Comparison of ENCODE assay signal across 20 mouse cellular contexts in the genomic region with DNA sequence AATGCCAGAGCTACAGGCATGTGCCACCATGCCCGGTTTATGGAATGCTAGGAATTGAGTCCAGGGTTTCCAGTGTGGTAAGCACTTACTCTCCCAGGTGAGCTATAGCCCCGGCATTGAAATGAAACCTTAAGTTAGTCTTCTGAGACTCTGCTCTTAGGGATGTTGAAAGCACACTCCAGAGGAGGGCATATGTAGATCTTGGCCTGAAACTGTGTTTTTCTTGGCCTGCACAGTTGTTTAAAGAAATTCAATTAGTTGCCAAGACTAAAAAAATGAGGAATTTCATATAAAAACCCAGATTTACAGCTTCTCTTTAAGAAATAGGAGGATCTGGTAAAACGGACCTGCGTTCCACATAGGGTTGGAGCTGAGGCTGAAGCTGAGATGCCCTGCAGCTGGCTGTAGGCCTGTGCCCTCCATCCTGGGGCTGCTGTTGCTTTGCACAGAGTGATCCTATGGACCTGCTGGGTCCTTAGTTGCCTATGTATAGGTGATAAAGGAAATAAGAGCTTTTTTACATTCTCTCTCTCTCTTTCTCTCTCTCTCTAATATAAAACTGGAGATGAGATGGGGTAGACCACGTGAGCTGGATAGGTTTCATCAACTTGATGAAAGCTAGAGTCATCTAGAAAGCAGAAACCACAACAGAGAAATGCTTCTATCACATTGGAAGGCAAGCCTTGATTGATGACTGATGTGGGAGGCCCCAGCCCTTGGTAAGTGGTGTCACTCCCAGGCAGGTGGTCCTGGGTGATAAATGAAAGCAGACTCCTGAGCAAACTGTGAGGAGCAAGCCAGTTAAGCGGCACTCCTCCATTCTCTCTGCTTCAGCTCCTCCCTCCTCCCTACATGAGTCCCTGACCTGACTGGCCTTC.
DNase-seq lines count a peak whose midpoint lies in the region; ATAC-seq and TF ChIP-seq lines count a peak whose summit lies in the region.
"Had no signal": no experiment of that assay in that cellular context is flagged by ENCODE, and none has a peak within 500 bp of the region (broad histone marks: within the 10 kb centered on the region; RNA-seq: fewer than 3 reads in every experiment).

No protein-coding gene starts in this region.

- H3K9me3 ChIP-seq in embryonic facial prominence, embryonic 14.5 days (ENCODE audit: control insufficient read depth, low read length) = no peaks in the 10 kb centered on the region
- H3K9me3 ChIP-seq in embryonic facial prominence, embryonic 10.5 days = no peaks in the 10 kb centered on the region
- H3K9me3 ChIP-seq in lung, embryonic 14.5 days (ENCODE audit: low read depth, low read length) = no peaks in the 10 kb centered on the region
- H3K9me3 ChIP-seq in limb, embryonic 13.5 days = no peaks in the 10 kb centered on the region
- H3K9me3 ChIP-seq: forebrain, embryonic 10.5 days; G1E; heart, embryonic 15.5 days; intestine, embryonic 15.5 days had no signal

- DNase-seq in embryonic facial prominence, embryonic 14.5 days (ENCODE audit: low spot score) = peak; percentile 73
- DNase-seq in embryonic facial prominence, embryonic 10.5 days (ENCODE audit: low spot score) = no peak
- DNase-seq in lung, embryonic 14.5 days = peak; percentile 65
- no peak for DNase-seq in lung, postnatal 10 days
- DNase-seq in Patski (ENCODE audit: low read depth, low spot score) = no peak
- no peak for DNase-seq in gastrocnemius, postnatal 36 days
- DNase-seq in adrenal gland, postnatal 10 days = no peak
- DNase-seq: cerebellum, postnatal 25 days; heart, adult 11 months; kidney, postnatal 36 days; layer of hippocampus, postnatal 36 days; right cerebral cortex, postnatal 25 days had no signal

- WGBS in embryonic facial prominence, embryonic 14.5 days = 40% methylated on average over 6 of the region's 6 CpGs
- WGBS in embryonic facial prominence, embryonic 10.5 days = 81% methylated on average over 6 of the region's 6 CpGs
- 50% methylated on average over 6 of the region's 6 CpGs for WGBS in lung, embryonic 14.5 days
- 33% methylated on average over 6 of the region's 6 CpGs for WGBS in limb, embryonic 13.5 days

- TF ChIP-seq CTCF in lung, embryonic 14.5 days (IDR thresholded peaks at IDR 0.05; ENCODE audit: low read depth) = no peak
- TF ChIP-seq CTCF in Patski (IDR thresholded peaks at IDR 0.05) = no peak

- intact Hi-C loops in gastrocnemius, postnatal 36 days (cut with DNase I) = no loop called here

- CTCF ChIA-PET in Patski (lab: Charles Lee) = interaction anchor here (0.9 to 1.0 kb wide), 2 partner anchors 9 to 163 kb away, joined by 3 to 5 read pairs; no protein-coding TSS in a partner anchor

- H3K9ac ChIP-seq in embryonic facial prominence, embryonic 14.5 days (ENCODE audit: low read depth, low read length) = no peak overlapping the region
- H3K9ac ChIP-seq in lung, embryonic 14.5 days = no peak overlapping the region
- H3K9ac ChIP-seq in limb, embryonic 13.5 days = no peak overlapping the region
- H3K9ac ChIP-seq: heart, embryonic 15.5 days; intestine, embryonic 15.5 days had no signal

- H3K36me3 ChIP-seq in embryonic facial prominence, embryonic 14.5 days (ENCODE audit: control insufficient read depth, insufficient read depth, low read length) = no peaks in the 10 kb centered on the region
- H3K36me3 ChIP-seq in embryonic facial prominence, embryonic 10.5 days (replicated peaks) = no peaks in the 10 kb centered on the region
- H3K36me3 ChIP-seq in lung, embryonic 14.5 days (ENCODE audit: insufficient read depth) = no peaks in the 10 kb centered on the region
- no peaks in the 10 kb centered on the region for H3K36me3 ChIP-seq in limb, embryonic 13.5 days
- H3K36me3 ChIP-seq: forebrain, embryonic 10.5 days; G1E; heart, embryonic 15.5 days; intestine, embryonic 15.5 days had no signal

- ATAC-seq in embryonic facial prominence, embryonic 14.5 days (ENCODE audit: low read depth) = peak; percentile 72
- peak; percentile 56 for ATAC-seq in lung, embryonic 14.5 days (ENCODE audit: insufficient read depth)
- ATAC-seq in Patski = peak; percentile 62
- peak; percentile 93 for ATAC-seq in limb, embryonic 13.5 days (ENCODE audit: low FRiP score, low read depth)
- ATAC-seq: activated CD4-positive, CD25-positive, alpha-beta regulatory T cell, adult 4 months; intestine, embryonic 15.5 days; midbrain, embryonic 16.5 days had no signal

- no peaks in the 10 kb centered on the region for H3K27me3 ChIP-seq in embryonic facial prominence, embryonic 14.5 days (replicated peaks; ENCODE audit: control insufficient read depth, insufficient read depth, low read length)
- no peaks in the 10 kb centered on the region for H3K27me3 ChIP-seq in embryonic facial prominence, embryonic 10.5 days (replicated peaks; ENCODE audit: low read depth, poor library complexity, severe bottlenecking)
- no peaks in the 10 kb centered on the region for H3K27me3 ChIP-seq in lung, embryonic 14.5 days (ENCODE audit: insufficient read depth, low read length)
- no peaks in the 10 kb centered on the region for H3K27me3 ChIP-seq in Patski
- H3K27me3 ChIP-seq in limb, embryonic 13.5 days = peaks cover 3% of the 10 kb centered on the region; the same call in 1 of the 2 replicates
- H3K27me3 ChIP-seq: heart, embryonic 15.5 days; intestine, embryonic 15.5 days had no signal

- in situ Hi-C loops in Patski (cut with MboI; ENCODE audit: low pct_unique_long_range_greater_than_20kb) = no loop called here

- no peak overlapping the region for H3K27ac ChIP-seq in embryonic facial prominence, embryonic 14.5 days (replicated peaks; ENCODE audit: low read depth, low read length)
- H3K27ac ChIP-seq in embryonic facial prominence, embryonic 10.5 days (replicated peaks) = no peak overlapping the region
- no peak overlapping the region for H3K27ac ChIP-seq in lung, embryonic 14.5 days (ENCODE audit: low read depth)
- H3K27ac ChIP-seq in limb, embryonic 13.5 days = no peak overlapping the region
- H3K27ac ChIP-seq: forebrain, embryonic 10.5 days; heart, embryonic 15.5 days; intestine, embryonic 15.5 days; macrophage had no signal

- POLR2A ChIA-PET in Patski (lab: Charles Lee) = interaction anchor here (1.6 kb wide), 1 partner anchor 13 kb away, joined by 3 read pairs; no protein-coding TSS in a partner anchor

- H3K4me2 ChIP-seq in embryonic facial prominence, embryonic 14.5 days (ENCODE audit: low read depth, low read length) = no peak overlapping the region
- H3K4me2 ChIP-seq in lung, embryonic 14.5 days = no peak overlapping the region
- H3K4me2 ChIP-seq in limb, embryonic 13.5 days (replicated peaks) = no peak overlapping the region
- H3K4me2 ChIP-seq: heart, embryonic 15.5 days; intestine, embryonic 15.5 days had no signal

- no peak overlapping the region for H3K4me3 ChIP-seq in embryonic facial prominence, embryonic 14.5 days (ENCODE audit: low read depth, low read length)
- no peak overlapping the region for H3K4me3 ChIP-seq in embryonic facial prominence, embryonic 10.5 days
- H3K4me3 ChIP-seq in lung, embryonic 14.5 days (ENCODE audit: low read depth, low read length) = no peak overlapping the region
- H3K4me3 ChIP-seq in limb, embryonic 13.5 days = no peak overlapping the region
- H3K4me3 ChIP-seq: forebrain, embryonic 10.5 days; heart, embryonic 15.5 days; intestine, embryonic 15.5 days had no signal

- peaks cover 3% of the 10 kb centered on the region for H3K4me1 ChIP-seq in embryonic facial prominence, embryonic 14.5 days (ENCODE audit: control insufficient read depth, insufficient read depth, low read length)
- no peaks in the 10 kb centered on the region for H3K4me1 ChIP-seq in embryonic facial prominence, embryonic 10.5 days
- H3K4me1 ChIP-seq in lung, embryonic 14.5 days (ENCODE audit: insufficient read depth) = no peaks in the 10 kb centered on the region
- H3K4me1 ChIP-seq in limb, embryonic 13.5 days = peaks cover 17% of the 10 kb centered on the region
- H3K4me1 ChIP-seq: forebrain, embryonic 10.5 days; heart, embryonic 15.5 days; intestine, embryonic 15.5 days had no signal

Comparison
In these comparisons a context has a peak if more than half of its experiments do, and no peak if none do; other contexts are left out.
1. DNase-seq: peak in embryonic facial prominence, embryonic 14.5 days (single experiment) and lung, embryonic 14.5 days (single experiment); none in embryonic facial prominence, embryonic 10.5 days (single experiment), lung, postnatal 10 days (single experiment), Patski (single experiment), gastrocnemius, postnatal 36 days (0 of 2) and adrenal gland, postnatal 10 days (single experiment).
2. Peak in every context shown above with its lines, with median percentiles within 50 percentile points of each other: ATAC-seq.